Mouse (Mus musculus) heart, embryonic 13.5 days (tissue): ENCODE data around the gene Krtap24-1. TPM values are rescaled to one million over a fixed set of nuclear protein-coding genes. Genes with fewer than 3 reads are reported as not detected.

Experiments used
- ATAC-seq: fragments of 200-750 bp; cut with Nextera tagmentation; 2 replicates; pipeline ENCODE4 v1.8.0; 2017; ENCODE audit warnings: moderate TSS enrichment; ENCODE audit not compliant: insufficient number of reproducible peaks, low FRiP score, low TSS enrichment; ENCODE audit errors: extremely low read depth
- H3K27ac ChIP-seq: fragments of 300-500 bp; sonication (generic); replicated peaks from 2 replicates; pipeline ENCODE4 v1.5.1; 2015; ENCODE audit warnings: moderate library complexity, mild to moderate bottlenecking, inconsistent platforms
- H3K27me3 ChIP-seq: fragments of 300-500 bp; sonication (generic); replicated peaks from 2 replicates; pipeline ENCODE4 v1.6.1; 2015; ENCODE audit warnings: mild to moderate bottlenecking, inconsistent platforms
- H3K36me3 ChIP-seq: fragments of 300-500 bp; sonication (generic); 2 replicates; pipeline ENCODE4 v1.6.1; 2015; ENCODE audit warnings: mild to moderate bottlenecking, inconsistent platforms
- H3K4me1 ChIP-seq: fragments of 300-500 bp; sonication (generic); 2 replicates; pipeline ENCODE4 v1.6.1; 2015; ENCODE audit warnings: inconsistent platforms
- H3K4me2 ChIP-seq: fragments of 300-500 bp; sonication (generic); 2 replicates; pipeline ENCODE4 v1.6.1; 2015; ENCODE audit warnings: inconsistent platforms, mild to moderate bottlenecking, moderate library complexity
- H3K4me3 ChIP-seq: fragments of 300-500 bp; sonication (generic); 2 replicates; pipeline ENCODE4 v1.5.1; 2015; ENCODE audit warnings: moderate library complexity, mild to moderate bottlenecking, inconsistent platforms
- H3K9ac ChIP-seq: fragments of 300-500 bp; sonication (generic); 2 replicates; pipeline ENCODE4 v1.6.1; 2015; ENCODE audit warnings: inconsistent platforms, mild to moderate bottlenecking, moderate library complexity
- H3K9me3 ChIP-seq: fragments of 300-500 bp; sonication (generic); 2 replicates; pipeline ENCODE4 v1.6.1; 2016; ENCODE audit warnings: inconsistent platforms
- WGBS: fragments of 180-500 bp; shearing (Covaris S2); methylation state at CpG from one replicate; pipeline ENCODE4 v1.1.7; 2015; ENCODE audit warnings: mixed read lengths; 5-methylcytosine and 5-hydroxymethylcytosine counted together
- polyA plus RNA-seq: library from polyadenylated mRNA; unstranded; fragments of >200 nt; fragmentation: Nextera tagmentation; extraction: Ambion mirVana; gene quantifications from 2 replicates; pipeline ENCODE4 v1.2.1, GENCODE M21; 2015

Krtap24-1 gene
- polyA plus RNA-seq, 1 experiment from 2014 or later = not detected

DNA sequence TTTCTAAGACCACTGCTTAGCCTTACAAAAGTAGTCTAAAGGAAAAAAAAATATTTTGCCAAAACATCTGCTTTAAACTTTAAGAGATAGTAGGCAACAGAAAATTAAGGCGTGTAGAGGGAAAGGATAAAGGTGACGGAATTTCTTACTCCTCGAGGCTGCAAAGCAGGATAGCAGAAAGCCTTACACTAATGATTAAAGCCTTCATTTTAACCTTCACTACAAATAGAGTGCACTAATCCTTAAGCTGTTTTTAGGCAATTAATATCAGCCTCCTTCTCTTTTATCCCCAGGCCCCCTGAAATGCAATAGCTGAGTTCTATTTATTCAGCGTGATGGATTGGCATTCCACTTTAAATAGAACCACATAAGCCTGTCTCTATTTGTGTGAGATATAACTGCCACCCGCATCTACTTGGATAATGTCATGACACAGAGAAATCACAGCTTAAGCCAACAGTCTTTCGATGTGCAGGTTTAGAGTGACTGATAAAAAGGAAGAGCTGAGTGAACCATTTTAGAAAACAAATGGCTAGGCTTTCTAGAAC is 50.4 kb downstream of the Krtap24-1 start:
- Histone ChIP-seq H3K4me3 (no peak overlapping the region), H3K4me2 (no peak overlapping the region; the same call in 1 of the 2 replicates), H3K9me3 (no peaks in the 10 kb centered on the region), H3K27ac (no peak overlapping the region), H3K9ac (no peak overlapping the region), H3K36me3 (no peaks in the 10 kb centered on the region), H3K27me3 (no peaks in the 10 kb centered on the region), H3K4me1 (no peaks in the 10 kb centered on the region)
- ATAC-seq = no peak
- WGBS = 46% methylated on average over 6 of the region's 6 CpGs

Other genes with a start within 250 kb of the Krtap24-1 start
- gene Cldn17, start 105.3 kb downstream of the Krtap24-1 start, polyA plus RNA-seq = not detected in 2 replicates
- 0.18 and 0.20 TPM in 2 replicates for gene Cldn8, start 49.1 kb downstream of the Krtap24-1 start, polyA plus RNA-seq
- not detected in 2 replicates for gene 2310079G19Rik, start 15.4 kb upstream of the Krtap24-1 start, polyA plus RNA-seq
- gene Krtap26-1, start 35.5 kb upstream of the Krtap24-1 start, polyA plus RNA-seq = not detected in 2 replicates
- gene Krtap27-1, start 59.4 kb upstream of the Krtap24-1 start, polyA plus RNA-seq = not detected in 2 replicates
- not detected in 2 replicates for gene 2310061N02Rik, start 95.7 kb upstream of the Krtap24-1 start, polyA plus RNA-seq
- gene Krtap13-1, start 116.6 kb upstream of the Krtap24-1 start, polyA plus RNA-seq = not detected in 2 replicates
- not detected in 2 replicates for gene Krtap13, start 139.4 kb upstream of the Krtap24-1 start, polyA plus RNA-seq
- gene 2310034C09Rik, start 146.6 kb upstream of the Krtap24-1 start, polyA plus RNA-seq = not detected in 2 replicates
- gene 2310057N15Rik, start 161.9 kb upstream of the Krtap24-1 start, polyA plus RNA-seq = not detected in 2 replicates
- not detected in 2 replicates for gene Gm5965, start 165.6 kb upstream of the Krtap24-1 start, polyA plus RNA-seq
- gene Gm20741, start 199.9 kb upstream of the Krtap24-1 start, polyA plus RNA-seq = not detected in 2 replicates
- gene Krtap15, start 207.9 kb upstream of the Krtap24-1 start, polyA plus RNA-seq = not detected in 2 replicates
- gene Krtap14, start 213.9 kb upstream of the Krtap24-1 start, polyA plus RNA-seq = not detected in 2 replicates